Mouse (Mus musculus) cortical plate, adult 2 months (tissue): ENCODE measurements at regions not wholly inside any gene's neighbourhood (a gene's known extent, or its start where the extent isn't known, plus 50 kb on each side); places are given as distances from the start of the nearest gene placed in this dataset.

Experiments used
- H3K27ac ChIP-seq: fragments of 200-500 bp; 2 replicates; pipeline ENCODE4 v1.5.1; 2012; ENCODE audit warnings: low read length, control low read depth, inconsistent platforms; ENCODE audit not compliant: insufficient read depth
- H3K4me1 ChIP-seq: fragments of 200-500 bp; 2 replicates; pipeline ENCODE4 v1.6.1; 2011; ENCODE audit warnings: low read length; ENCODE audit not compliant: control insufficient read depth, insufficient read depth
- H3K4me3 ChIP-seq: fragments of 200-500 bp; 2 replicates; pipeline ENCODE4 v1.5.1; 2011; ENCODE audit warnings: mild to moderate bottlenecking, low read length, control low read depth; ENCODE audit not compliant: insufficient read depth
- CTCF ChIP-seq: fragments of 200-500 bp; IDR thresholded peaks from 2 replicates; pipeline ENCODE4 v1.5.1; 2011; ENCODE audit warnings: mild to moderate bottlenecking, control low read depth, low read length; ENCODE audit not compliant: insufficient read depth; ENCODE audit errors: extremely low read depth
- POLR2A ChIP-seq: fragments of 200-500 bp; IDR thresholded peaks from 2 replicates; pipeline ENCODE4 v1.6.1; 2011; ENCODE audit warnings: mild to moderate bottlenecking, low read length, control low read depth; ENCODE audit not compliant: insufficient read depth; ENCODE audit errors: extremely low read depth

DNA sequence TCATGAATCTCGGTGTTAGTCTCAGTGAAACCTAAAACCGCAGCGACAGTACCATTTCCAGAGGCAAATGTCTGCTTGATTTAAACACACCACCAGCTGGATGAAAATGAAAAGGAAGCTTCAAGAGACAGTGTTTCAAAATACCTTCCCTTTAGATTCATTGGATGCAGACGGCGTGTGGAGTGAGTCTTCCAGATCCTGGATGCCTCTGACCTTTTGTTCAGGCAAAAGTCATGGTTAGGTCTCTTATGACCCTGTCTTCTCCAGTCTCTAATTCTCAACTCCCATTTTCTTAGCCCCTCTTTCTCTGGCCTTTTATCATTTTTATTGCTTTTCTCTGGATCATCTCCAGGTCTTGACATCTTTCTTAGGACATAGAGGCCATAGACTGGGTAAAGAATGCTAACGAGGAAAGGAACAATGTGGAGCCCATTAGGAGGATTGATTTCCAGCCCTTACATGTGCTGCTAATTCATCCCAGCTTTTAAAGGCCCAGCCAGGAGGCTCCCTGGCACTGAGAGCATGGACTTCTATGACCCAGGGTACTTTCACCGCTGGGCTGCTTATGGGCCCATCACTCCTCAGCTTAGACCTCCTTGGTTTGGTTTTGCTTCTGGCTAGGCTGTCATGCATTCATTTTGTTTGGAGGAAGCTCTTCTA is 111.4 kb downstream of the Arrdc4 start:
- TF ChIP-seq POLR2A (no peak), CTCF (no peak)
- no peak overlapping the region for H3K27ac ChIP-seq
- no peak overlapping the region for H3K4me3 ChIP-seq
- H3K4me1 ChIP-seq: no peaks in the 10 kb centered on the region

DNA sequence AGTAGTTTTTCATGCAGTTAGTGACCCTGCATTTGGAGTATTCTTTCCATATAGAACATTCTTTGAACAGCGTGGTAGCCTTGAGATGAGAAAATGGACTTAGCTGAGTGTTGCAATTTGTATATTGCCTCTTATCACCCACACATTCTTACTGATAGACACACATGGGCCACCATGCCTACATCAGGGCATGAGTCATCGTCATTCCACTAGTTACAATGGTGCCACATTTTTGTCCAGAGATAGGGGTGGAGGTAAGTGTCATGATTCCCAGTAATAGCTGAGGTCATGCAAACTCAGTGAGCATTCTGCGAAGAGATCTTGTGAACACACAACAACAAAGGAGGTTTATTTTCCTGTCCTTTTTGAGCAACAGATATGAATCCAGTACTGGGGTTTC is 128.0 kb downstream of the Arrdc4 start:
- no peak for TF ChIP-seq CTCF
- no peak for TF ChIP-seq POLR2A
- H3K27ac ChIP-seq: no peak overlapping the region
- no peak overlapping the region for H3K4me3 ChIP-seq
- no peaks in the 10 kb centered on the region for H3K4me1 ChIP-seq

DNA sequence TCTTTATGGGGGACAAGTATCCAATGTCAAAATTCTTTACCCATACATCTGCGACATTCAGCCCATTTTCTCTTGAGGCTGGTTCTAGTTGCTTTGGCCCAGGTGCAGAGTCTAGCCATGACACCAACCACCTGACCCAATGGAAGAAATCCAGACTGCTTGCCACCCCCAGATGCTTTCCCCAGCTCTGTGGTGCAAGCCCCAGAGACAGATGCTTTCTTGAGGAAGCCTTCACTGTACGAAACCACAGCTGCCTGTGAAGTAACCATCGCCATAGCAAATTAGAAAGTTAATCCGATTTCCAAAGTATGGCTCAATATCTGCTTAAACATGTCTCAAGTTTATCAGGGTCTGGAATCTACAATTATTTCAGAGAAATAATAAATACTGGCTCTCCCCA is 138.5 kb downstream of the Arrdc4 start:
- Histone ChIP-seq H3K4me3 (no peak overlapping the region), H3K27ac (no peak overlapping the region), H3K4me1 (no peaks in the 10 kb centered on the region)
- TF ChIP-seq POLR2A (no peak), CTCF (no peak)

DNA sequence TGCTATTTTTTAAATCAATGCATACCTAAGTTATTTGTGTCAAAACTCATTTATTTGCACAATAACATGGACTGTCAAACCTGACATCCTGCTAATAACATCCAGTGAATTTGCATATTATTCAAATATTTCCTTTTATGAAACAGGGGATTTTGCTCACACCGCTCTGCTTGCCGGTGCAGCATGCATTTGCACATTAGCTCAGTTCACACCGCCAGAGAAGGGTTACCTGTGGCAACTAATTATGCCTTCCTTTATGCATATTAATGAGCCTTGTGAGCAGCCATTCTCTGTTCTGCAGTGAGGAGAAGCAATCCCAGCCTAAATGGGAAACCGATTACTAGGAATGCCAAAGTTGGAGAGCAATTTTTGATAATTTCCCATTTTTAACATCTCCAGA is 141.9 kb downstream of the Arrdc4 start:
- Histone ChIP-seq H3K4me1 (no peaks in the 10 kb centered on the region), H3K27ac (no peak overlapping the region), H3K4me3 (no peak overlapping the region)
- TF ChIP-seq POLR2A (no peak), CTCF (no peak)

DNA sequence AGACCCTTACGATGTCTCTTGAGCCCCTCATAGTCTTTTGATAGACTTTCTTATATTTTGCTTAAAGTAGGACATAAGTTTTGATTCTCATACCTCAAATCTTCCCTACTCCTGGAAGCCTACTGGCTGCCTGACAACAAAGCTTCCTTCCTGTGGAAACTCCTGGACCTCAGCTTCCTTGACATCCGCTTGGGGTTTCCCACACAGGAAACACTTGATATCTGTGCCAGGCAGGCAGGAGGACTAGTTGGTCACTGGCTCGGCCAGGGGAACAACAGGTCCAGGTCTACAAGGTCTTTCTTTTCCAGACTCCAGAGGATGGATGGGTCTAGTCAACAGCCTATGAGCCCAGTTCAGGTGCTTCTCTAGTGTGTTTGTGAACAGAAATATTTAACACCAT is 142.8 kb downstream of the Arrdc4 start:
- no peak for TF ChIP-seq POLR2A
- TF ChIP-seq CTCF: no peak
- Histone ChIP-seq H3K27ac (no peak overlapping the region), H3K4me3 (no peak overlapping the region), H3K4me1 (no peaks in the 10 kb centered on the region)

DNA sequence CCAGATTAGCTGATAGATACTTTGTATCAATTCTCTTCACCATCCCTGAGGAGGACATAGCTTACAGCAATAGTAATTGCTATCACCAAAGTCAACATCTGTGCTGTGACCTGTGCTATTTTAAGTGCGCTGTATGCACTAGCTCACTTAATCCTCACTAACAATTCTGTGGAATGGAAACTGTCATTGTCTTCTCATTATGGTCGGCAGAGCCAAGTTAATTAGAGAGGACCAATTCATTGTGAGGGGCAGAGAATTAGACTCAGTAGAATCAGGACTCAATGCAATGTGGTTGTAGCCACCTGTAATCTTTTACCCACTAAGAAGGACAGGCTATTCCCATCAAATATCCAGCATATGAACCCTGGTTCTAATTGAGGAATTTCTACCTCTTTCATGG is 145.3 kb downstream of the Arrdc4 start:
- H3K27ac ChIP-seq: no peak overlapping the region
- TF ChIP-seq CTCF (no peak), POLR2A (no peak)
- no peaks in the 10 kb centered on the region for H3K4me1 ChIP-seq
- H3K4me3 ChIP-seq: no peak overlapping the region

DNA sequence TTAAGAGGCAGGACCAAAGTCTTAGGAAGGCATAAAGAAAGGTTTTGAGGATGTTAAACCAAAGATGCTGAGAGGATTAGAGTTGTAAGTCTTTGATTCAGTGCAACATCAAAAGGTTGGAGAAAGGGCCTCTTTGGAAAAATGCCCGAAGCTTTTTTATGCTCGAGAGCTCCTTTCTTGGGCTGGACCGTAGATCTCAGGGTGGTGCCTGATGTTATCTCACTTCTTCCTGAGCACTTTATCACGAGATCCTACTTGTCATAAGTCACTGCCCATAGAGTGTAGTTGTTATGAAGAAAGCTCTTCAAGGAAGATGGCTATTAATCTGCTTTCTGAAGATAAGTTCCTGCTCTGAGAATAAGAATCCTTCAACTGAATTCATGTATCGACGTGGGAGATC is 147.0 kb downstream of the Arrdc4 start:
- TF ChIP-seq CTCF: no peak
- TF ChIP-seq POLR2A: no peak
- Histone ChIP-seq H3K4me3 (no peak overlapping the region), H3K4me1 (no peaks in the 10 kb centered on the region), H3K27ac (no peak overlapping the region)

DNA sequence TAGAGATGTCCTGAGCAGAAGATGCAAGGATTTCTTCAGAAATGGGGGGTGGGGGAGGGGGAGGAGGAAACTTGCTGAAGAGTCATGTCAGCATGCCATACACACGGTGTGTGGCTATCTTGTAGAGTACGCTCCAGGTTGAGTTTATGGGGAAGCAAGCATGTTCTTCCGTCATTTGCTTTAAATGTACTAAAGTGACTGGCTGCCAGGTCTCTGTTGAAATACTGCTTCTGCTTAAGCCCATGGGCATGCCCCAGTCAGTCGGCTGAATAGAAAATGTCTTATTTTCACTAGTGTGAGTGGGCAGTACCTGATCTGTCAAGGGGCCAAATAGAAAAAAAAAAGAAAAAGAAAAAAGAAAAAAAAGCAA is 155.0 kb downstream of the Arrdc4 start:
- H3K4me3 ChIP-seq: no peak overlapping the region
- H3K4me1 ChIP-seq: no peaks in the 10 kb centered on the region
- no peak overlapping the region for H3K27ac ChIP-seq
- TF ChIP-seq POLR2A: no peak
- TF ChIP-seq CTCF: no peak

DNA sequence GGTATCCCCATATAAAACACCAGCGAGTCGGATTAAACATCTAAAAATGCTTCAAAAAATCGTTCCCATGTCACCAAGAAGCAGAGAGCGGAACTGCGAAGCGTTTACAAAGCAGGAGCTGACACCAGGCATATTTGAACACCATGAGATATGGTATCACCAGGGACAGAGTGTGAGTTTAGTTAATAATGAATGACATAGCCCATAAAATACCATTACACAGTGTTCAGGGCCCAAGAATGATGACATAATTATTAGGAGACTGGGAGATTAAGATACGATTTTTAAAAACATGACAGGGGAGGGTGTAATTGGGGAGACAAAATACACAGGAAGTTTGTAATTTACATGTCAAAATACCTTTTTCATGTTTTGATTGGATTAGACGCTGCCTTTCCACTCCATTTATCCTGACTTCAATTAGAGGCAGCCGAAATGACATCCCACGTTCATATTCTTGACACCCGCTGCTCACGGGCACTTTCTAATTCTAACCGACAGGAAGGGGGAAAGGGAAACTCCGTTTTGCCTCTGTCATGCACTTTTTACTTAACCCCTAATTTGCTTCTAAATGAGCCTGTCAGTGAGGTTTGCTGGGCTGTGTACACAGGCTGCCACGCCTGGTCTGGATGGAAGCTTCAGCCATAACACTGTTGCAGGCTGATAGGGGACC is 155.6 kb downstream of the Arrdc4 start:
- Histone ChIP-seq H3K4me1 (no peaks in the 10 kb centered on the region), H3K4me3 (no peak overlapping the region), H3K27ac (no peak overlapping the region)
- TF ChIP-seq POLR2A: no peak
- no peak for TF ChIP-seq CTCF

DNA sequence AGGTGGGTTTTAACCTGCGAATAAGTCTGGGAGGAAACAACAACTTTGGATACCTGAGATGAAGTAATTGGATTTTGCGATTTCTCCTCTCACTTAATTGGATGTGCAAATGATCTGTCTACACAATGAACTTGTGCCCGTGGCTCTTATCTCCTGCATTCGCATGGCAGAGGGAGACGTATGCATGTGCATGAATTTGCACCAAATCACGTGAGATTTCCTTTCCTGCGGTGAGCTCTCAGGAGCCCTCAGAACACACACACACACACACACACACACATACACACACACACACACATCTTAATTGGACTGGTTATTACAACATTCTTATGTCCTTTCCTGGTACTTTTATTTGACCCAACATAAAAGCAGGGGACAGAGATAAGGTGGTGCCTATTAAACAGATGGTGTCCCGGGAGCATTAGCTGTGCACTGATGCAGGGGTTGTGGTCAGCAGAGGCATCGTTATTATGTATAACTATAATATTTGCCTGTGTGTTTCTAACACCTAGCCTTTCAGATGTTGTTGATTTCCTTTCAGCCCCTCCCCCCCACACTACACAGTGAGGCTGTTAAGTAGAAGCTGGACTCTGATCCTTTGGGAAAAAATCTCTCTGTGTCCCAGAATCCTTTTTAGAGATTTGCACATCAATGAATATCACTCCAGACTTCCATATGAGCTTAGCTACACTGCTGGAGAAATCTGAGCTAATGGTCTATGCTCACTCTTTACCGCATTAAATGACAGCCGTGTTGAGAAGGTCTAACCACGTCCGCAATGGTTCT is 166.3 kb downstream of the Arrdc4 start:
- Histone ChIP-seq H3K4me3 (no peak overlapping the region), H3K27ac (no peak overlapping the region), H3K4me1 (no peaks in the 10 kb centered on the region)
- TF ChIP-seq POLR2A (no peak), CTCF (no peak)
